Mouse (Mus musculus) retina, postnatal 7 days (tissue): Measurements from ENCODE around the gene Dab1.

Experiments
- DNase-seq: peaks from one replicate; pipeline ENCODE4 v3.0.0-alpha.2; 2012; ENCODE audit warnings: low read depth, low spot score

Gene Dab1

DNA sequence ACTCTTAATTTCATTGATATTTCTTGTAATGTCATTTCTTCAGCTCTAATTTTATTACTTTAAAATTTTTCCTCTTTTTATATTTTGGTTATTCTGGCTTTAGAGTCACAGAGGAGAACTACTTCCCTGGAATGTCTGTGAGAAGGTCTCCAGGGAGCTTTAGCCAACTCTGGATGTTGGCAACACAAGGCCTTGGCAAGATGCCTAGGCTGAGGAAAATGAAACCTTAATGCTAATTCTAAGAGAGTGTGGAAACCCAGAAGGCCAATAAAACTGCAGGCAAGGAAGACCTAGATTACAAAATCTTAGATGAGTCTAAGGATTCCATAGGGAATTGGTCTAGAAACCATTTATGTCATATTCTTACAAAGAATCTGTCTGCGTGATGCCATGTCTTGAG, 458.6 kb downstream of the Dab1 start:
- DNase-seq, result no peak

DNA sequence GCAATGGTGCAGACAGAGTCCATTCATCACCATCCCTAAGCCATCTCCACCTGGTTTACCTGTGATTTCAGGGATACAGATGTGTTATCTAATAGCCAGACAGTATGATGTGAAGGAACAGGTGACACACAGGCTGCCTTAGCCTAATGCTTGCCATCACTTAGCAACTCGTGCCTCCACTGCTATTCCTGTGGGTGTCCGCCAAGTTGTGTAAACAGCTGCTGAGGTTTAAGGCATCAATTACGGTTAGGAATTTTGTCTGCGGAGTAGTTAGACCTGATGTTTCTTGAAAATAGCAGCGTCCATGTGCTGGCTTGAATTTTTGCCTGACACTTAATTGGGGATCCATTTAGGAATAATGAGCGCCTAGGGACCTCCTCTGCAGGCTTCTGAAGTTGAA, 487.1 kb downstream of the Dab1 start:
- DNase-seq, result no peak

- DNase-seq, result no peak
These were observed 492.5 kb downstream of the Dab1 start for GRCm38 (mm10) chr4:104111614-104112013.

DNA sequence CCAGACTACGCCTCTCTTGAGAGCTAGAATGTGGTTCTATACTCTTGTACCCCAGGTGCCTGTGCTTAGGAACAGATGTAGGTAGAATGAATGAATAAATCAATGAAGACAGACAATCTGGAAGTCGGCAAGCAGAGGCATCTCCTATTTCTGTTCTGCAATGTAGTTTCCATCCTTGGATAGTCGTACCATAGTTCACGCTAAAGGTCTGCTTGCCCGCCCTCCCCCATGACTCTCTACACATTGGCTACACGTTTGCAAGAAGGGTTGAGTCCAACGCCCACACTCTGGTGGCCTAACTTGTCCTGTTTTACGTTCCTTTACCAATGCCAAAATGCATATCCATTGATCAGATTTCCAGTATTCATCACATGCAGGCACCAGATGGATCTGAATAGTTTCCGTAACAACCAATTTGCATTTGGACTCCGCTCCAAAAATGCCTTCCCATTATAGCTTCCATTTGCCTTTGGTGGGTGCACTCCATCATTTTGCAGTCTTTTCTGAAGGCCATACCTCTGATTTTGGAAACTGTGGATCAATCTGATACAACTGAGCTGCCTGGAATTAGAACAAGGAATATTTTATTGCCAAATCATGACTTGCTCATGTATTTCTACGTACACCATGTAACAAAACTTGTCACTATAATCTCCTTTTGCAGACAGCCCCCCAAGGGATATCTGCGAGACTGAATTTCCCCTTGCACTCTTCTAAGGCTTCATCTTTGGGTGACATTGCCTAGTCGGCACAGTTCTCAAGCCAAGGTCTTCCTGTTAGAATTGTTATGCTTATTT, 494.2 kb downstream of the Dab1 start:
- no peak for DNase-seq

DNA sequence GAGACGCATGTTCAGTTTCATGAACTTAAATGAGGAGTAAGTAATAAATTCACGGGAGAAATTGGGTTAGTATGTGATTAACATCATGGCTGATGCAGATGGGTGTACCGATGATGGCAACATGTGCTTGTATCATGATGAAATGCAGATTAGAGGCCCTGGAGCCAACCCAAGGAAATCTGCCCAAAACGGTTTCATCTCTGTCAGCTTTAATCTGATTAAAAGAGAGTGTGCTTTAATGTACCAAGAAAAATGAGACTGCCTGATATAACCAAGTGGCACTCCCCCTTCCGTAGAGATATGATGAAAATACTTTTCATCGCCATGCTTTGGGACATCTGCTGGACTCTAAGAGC, 494.8 kb downstream of the Dab1 start:
- DNase-seq, result no peak

DNA sequence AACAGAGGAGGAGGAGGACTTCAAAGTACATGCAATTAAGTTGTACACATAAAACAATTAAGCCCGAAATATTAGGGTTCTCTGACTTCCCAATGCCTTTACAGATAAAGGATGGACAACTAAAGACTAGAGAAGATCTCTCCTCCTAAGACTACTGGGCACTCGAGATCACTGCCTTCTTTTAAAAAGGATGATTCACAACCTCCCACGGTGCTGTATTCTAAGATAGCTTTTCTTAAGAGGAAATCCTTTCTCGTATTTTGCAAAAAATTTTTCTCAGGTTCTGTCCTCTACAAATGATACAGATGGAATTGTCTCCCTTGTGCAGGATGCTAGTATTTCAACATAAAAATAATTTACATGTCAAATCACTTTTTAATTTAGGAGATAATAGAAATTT, 500.9 kb downstream of the Dab1 start:
- no peak for DNase-seq

DNA sequence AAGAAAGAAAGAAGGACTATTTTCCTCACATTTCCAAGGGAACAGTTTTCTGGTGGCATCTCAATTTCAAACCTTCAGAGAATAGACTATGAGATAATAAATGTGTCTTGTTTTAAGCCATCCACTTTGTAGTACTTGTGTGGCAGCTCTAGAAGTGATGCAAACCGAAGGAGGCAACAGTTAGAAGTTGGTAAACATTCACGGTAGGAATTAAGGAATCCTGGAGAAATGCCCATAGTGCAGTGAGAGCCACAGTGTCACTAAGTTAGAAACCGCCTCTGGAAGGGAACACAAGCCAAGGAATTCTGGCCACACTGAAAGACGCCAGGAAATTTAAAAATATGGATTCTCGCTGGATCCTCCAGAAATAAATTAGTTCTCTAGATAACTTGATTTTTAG, 502.8 kb downstream of the Dab1 start:
- DNase-seq, result no peak

DNA sequence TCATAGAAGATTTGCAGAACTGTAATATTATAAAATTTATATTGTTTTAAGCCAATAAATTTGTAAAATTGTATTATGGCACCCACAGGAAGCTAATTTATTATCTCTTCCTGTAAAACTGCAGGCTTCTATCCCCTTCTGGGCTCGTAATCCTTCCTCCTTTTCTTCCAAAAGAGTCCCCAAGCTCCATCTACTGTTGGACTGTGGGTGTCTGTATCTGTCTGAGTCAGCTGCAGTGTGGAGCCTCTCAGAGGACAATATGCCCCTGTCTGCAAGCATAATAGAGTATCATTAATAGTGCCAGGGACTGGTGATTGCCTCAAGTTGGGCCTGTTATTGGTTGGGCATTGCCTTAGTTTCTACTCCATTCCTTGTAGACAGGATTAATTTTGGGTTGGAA, 503.2 kb downstream of the Dab1 start:
- DNase-seq, result no peak

DNA sequence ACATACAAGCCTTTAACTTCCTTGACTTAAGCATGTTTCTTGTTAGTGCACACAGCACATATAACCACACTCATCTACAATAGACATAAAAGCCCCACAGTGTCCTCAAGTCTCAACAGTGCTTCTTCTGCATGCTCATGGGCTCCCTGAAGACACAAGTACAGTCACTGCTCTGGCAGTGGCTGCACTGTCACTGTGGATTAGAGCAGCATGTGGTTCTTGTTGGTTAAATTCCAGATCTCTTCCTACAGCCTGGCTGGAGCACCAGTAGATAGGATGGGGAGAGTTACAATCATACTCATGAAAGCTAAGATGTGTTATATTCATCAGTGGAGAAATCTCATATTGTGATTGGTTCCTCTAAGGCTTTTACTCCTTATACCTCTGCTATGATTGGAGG, 534.5 kb downstream of the Dab1 start:
- no peak for DNase-seq

DNA sequence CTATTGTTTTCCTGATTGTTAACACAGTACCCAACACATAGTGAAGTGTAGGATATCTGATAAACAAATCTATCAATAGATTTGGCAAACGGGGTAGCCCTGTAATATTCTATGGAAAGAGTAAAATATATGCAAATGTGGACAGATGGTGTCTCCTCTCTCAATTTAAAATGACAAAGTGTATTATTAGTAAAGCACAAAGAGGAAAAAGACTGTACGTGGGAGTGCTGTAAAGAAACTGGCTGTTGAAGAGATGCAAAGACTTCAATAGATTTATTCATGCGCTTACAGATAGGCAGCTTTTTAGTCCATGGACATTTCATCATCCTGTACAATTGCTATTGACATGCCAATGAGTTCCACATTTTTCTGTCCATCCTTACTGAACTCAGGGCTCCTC, 558.9 kb downstream of the Dab1 start:
- no peak for DNase-seq

DNA sequence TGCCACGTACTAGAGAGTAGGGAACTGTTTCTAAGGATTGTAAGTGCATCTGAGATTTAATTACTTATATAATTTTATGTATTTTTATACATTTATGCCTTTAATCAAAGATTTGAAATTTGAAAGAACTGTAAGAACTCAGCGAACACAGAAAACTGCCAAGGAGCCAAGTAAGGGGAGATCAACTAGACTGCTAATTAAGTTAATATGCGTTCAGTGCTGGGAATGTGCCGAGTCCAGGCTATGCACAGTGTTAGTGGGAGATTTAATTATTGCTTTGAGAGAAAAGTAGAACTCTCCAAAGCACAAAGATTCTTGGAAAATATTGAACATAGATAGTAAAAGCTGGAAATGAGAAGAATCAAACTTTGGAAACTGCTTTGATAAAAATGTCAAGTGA, 567.2 kb downstream of the Dab1 start:
- no peak for DNase-seq

GRCm38 (mm10) chr4:104198635-104199034, 579.5 kb downstream of the Dab1 start:
- DNase-seq, result no peak

DNA sequence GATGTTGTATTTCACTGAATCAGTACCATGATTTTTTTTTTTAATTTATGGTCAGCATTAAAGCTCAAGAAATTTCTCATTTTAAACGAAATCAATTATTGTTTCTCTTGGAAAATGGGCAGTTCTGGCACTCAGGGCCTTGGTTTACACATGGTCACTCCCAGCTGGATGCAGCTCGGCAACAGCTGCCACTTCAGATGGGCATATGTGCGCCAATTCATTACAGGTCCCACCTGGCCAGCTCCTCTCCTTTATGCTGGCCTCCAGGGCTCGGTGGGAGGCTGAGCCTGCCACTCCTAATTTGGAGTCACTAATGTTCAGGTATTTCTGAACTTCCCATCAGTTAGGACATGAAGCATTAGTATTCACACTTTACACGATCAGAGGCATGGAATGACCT, 582.5 kb downstream of the Dab1 start:
- no peak for DNase-seq

- DNase-seq, result no peak
These were observed 584.9 kb downstream of the Dab1 start for GRCm38 (mm10) chr4:104204047-104204446.

DNA sequence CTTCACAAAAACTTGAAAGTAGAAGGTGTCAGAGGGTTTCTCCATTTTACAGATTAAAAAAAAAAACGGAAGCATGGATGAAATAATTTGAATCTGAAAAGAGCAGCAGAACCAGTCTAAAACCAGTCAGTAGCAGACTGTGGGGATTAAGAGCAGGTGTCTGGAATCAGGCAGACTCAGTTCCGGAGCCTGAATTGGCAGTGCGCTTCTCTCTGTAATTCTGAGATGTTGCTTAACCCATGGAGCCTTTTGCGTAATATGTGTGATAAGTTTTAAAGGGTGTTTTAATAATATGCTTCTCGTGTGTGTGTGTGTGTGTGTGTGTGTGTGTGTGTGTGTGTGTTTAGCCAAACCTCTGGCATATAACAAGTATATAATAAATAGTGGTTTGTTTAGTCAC, 587.5 kb downstream of the Dab1 start:
- DNase-seq, result no peak

- peak; percentile 21 for DNase-seq
These were observed 589.9 kb downstream of the Dab1 start for GRCm38 (mm10) chr4:104209081-104209480.

GRCm38 (mm10) chr4:104210796-104211195, 591.6 kb downstream of the Dab1 start:
- DNase-seq, result no peak

DNA sequence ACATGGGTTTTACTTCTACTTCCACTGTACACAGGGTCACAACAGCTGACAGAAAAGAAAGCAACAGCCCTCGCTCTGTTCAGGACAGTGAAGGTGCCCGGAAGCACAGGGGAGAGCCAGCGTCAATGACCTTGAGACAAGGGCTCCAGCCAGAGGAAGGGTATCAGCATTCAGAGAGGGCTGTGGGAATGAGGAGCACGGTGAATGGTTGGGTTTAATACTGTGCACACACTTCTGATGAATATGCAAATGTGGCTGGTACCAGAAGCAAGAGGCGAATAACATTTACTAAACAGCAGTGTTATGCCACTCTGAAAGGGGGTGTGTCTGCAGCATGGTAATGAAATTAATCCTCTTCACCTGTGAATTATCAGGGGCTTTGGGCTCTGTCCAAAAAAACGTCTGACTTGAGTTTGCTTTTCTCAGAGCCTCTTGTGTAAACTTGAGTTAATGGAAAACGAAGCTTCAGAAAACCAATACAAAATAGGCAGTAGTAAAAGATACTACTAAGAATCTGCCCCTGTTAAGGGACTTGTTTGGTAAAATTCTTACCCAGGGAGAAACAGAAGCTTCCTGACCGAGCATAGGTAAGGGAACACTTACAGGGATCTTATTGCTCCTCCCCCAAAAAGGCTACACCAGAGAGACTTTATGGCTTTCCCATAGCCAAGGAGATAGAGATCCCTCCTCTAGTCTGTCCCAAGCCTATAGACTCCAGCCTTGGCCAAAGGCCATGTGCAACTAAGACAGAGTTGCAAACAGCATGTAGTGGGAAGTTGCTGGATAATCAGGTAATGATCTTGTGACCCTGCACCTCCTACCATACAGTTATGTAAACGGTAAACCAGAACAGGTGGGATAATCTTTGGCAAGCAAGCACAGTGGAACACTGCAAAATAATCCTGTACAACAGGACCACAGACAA, 592.6 kb downstream of the Dab1 start:
- DNase-seq, result no peak

- no peak for DNase-seq
These were observed 595.6 kb downstream of the Dab1 start for GRCm38 (mm10) chr4:104214724-104215123.

DNA sequence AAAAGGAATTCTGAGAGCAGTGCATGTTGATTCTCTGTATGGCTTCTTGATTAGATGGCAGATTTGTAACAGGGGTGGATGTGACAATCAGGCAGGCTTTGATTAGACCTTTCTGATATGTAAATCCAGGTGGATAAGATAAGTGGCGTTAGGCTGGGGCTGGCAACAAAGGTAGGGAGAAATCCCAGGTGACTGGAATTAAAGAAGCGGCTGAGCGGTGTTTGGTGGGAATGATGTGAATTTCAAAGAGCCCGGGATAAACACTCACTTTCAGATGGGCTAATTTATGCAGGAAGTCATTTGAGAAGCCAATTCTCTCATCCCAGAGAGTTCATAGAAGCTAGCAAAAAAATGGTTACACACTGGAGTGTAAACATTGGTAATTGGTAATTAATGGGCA, 598.2 kb downstream of the Dab1 start:
- DNase-seq, result no peak

GRCm38 (mm10) chr4:104218765-104219164, 599.6 kb downstream of the Dab1 start:
- DNase-seq, result no peak

GRCm38 (mm10) chr4:104220099-104220498, 600.9 kb downstream of the Dab1 start:
- DNase-seq, result no peak

DNA sequence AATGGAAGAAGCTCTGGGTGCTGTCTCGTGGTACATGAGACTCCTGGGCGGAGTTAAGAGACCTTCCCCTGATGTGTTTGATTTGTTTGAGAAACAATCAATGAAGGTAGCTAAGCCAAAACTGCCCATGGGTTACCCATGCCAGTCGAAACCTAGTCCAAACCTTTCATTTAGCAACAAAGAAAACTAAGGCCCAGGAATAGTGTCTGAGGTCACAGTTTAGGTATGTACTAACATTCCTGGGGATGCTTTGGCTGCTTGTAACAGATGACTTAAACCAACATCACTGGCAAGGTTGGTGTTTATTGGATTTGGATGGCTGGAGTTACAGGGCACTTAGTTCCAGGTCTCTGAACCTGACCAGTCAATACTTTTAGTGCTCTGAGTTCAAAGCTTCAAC, 610.1 kb downstream of the Dab1 start:
- no peak for DNase-seq
